Mouse (Mus musculus): ENCODE measurements around the gene Inip. TPM values are rescaled to one million over a fixed set of nuclear protein-coding genes. Genes with fewer than 3 reads are reported as not detected.
A peak's percentile ranks its signal among the peaks of the same experiment; 100 is the strongest.

The Inip gene
- polyA plus RNA-seq, 1 experiment from 2014 or later = 43.6 TPM

- ATAC-seq (ENCODE audit: insufficient number of reproducible peaks, low FRiP score, low TSS enrichment, low read depth) = no peak
- H3K9ac ChIP-seq = no peak overlapping the region
- H3K36me3 ChIP-seq = no peaks in the 10 kb centered on the region
- no peak overlapping the region for H3K4me2 ChIP-seq
- no peaks in the 10 kb centered on the region for H3K9me3 ChIP-seq
- no peak overlapping the region for H3K4me3 ChIP-seq
- peaks cover 3% of the 10 kb centered on the region; the same call in 1 of the 2 replicates for H3K4me1 ChIP-seq
- H3K27me3 ChIP-seq = no peaks in the 10 kb centered on the region
- H3K27ac ChIP-seq = no peak overlapping the region
Observed at GRCm38 (mm10) chr4:59789015-59789414, 12.4 kb downstream of the Inip start.

GRCm38 (mm10) chr4:59787126-59787525 lies 14.3 kb downstream of the Inip start:
- H3K9ac ChIP-seq = no peak overlapping the region
- WGBS = 57% methylated on average over 6 of the region's 6 CpGs
- peaks cover 9% of the 10 kb centered on the region for H3K4me1 ChIP-seq
- H3K27me3 ChIP-seq = no peaks in the 10 kb centered on the region
- no peak overlapping the region for H3K4me2 ChIP-seq
- H3K9me3 ChIP-seq = no peaks in the 10 kb centered on the region
- H3K4me3 ChIP-seq = no peak overlapping the region
- no peak overlapping the region for H3K27ac ChIP-seq
- ATAC-seq (ENCODE audit: insufficient number of reproducible peaks, low FRiP score, low TSS enrichment, low read depth) = no peak
- H3K36me3 ChIP-seq = no peaks in the 10 kb centered on the region

GRCm38 (mm10) chr4:59786661-59787060 lies 14.7 kb downstream of the Inip start:
- no peak for ATAC-seq (ENCODE audit: insufficient number of reproducible peaks, low FRiP score, low TSS enrichment, low read depth)
- Histone ChIP-seq H3K9me3 (no peaks in the 10 kb centered on the region), H3K4me3 (no peak overlapping the region), H3K9ac (no peak overlapping the region), H3K4me1 (peaks cover 11% of the 10 kb centered on the region), H3K4me2 (no peak overlapping the region), H3K36me3 (no peaks in the 10 kb centered on the region), H3K27ac (no peak overlapping the region), H3K27me3 (no peaks in the 10 kb centered on the region)
- whole genome bisulfite sequencing = under 1% methylated on average over 7 of the region's 7 CpGs

- Histone ChIP-seq H3K4me3 (no peak overlapping the region), H3K27ac (no peak overlapping the region), H3K4me2 (no peak overlapping the region), H3K27me3 (no peaks in the 10 kb centered on the region), H3K36me3 (no peaks in the 10 kb centered on the region), H3K4me1 (peaks cover 14% of the 10 kb centered on the region), H3K9ac (no peak overlapping the region), H3K9me3 (no peaks in the 10 kb centered on the region)
- 29% methylated on average over 2 of the region's 2 CpGs for WGBS
- ATAC-seq (ENCODE audit: insufficient number of reproducible peaks, low FRiP score, low TSS enrichment, low read depth) = no peak
Observed at GRCm38 (mm10) chr4:59785412-59785811, 16.0 kb downstream of the Inip start.

GRCm38 (mm10) chr4:59783685-59784279 lies 17.6 kb downstream of the Inip start:
- no peaks in the 10 kb centered on the region for H3K27me3 ChIP-seq
- H3K9me3 ChIP-seq = no peaks in the 10 kb centered on the region
- ATAC-seq (ENCODE audit: insufficient number of reproducible peaks, low FRiP score, low TSS enrichment, low read depth) = peak; percentile 95
- H3K27ac ChIP-seq = peak overlapping the region; percentile 64; the same call in 1 of the 2 replicates
- H3K4me3 ChIP-seq = peak overlapping the region; percentile 87
- peak overlapping the region; percentile 65 for H3K9ac ChIP-seq
- peak overlapping the region; percentile 72 for H3K4me2 ChIP-seq
- WGBS = under 1% methylated on average over 35 of the region's 36 CpGs
- H3K36me3 ChIP-seq = 0 out of 2 replicates have a peak, but pooled peaks cover 3% of the 10 kb centered on the region
- peaks cover 14% of the 10 kb centered on the region for H3K4me1 ChIP-seq

- peak overlapping the region; percentile 64; the same call in 1 of the 2 replicates for H3K27ac ChIP-seq
- no peaks in the 10 kb centered on the region for H3K9me3 ChIP-seq
- ATAC-seq (ENCODE audit: insufficient number of reproducible peaks, low FRiP score, low TSS enrichment, low read depth) = peak; percentile 45; the same call in 1 of the 2 replicates
- H3K9ac ChIP-seq = peak overlapping the region; percentile 65
- peaks cover 3% of the 10 kb centered on the region; the same call in 1 of the 2 replicates for H3K36me3 ChIP-seq
- H3K4me1 ChIP-seq = peaks cover 14% of the 10 kb centered on the region
- WGBS = 1% methylated on average over 47 of the region's 47 CpGs
- H3K27me3 ChIP-seq = no peaks in the 10 kb centered on the region
- peak overlapping the region; percentile 87 for H3K4me3 ChIP-seq
- peak overlapping the region; percentile 72 for H3K4me2 ChIP-seq
Observed at GRCm38 (mm10) chr4:59782853-59783684, 18.3 kb downstream of the Inip start.

GRCm38 (mm10) chr4:59780568-59780967 lies 20.8 kb downstream of the Inip start:
- H3K27ac ChIP-seq = no peak overlapping the region
- no peak overlapping the region for H3K9ac ChIP-seq
- no peaks in the 10 kb centered on the region for H3K27me3 ChIP-seq
- H3K4me1 ChIP-seq = peaks cover 11% of the 10 kb centered on the region
- H3K36me3 ChIP-seq = peaks cover 3% of the 10 kb centered on the region; the same call in 1 of the 2 replicates
- H3K9me3 ChIP-seq = no peaks in the 10 kb centered on the region
- no peak overlapping the region for H3K4me3 ChIP-seq
- no peak for ATAC-seq (ENCODE audit: insufficient number of reproducible peaks, low FRiP score, low TSS enrichment, low read depth)
- no peak overlapping the region for H3K4me2 ChIP-seq
- WGBS = 29% methylated on average over 1 of the region's 1 CpGs

GRCm38 (mm10) chr4:59777828-59778227 lies 23.6 kb downstream of the Inip start:
- Histone ChIP-seq H3K4me2 (no peak overlapping the region), H3K4me1 (peaks cover 9% of the 10 kb centered on the region), H3K27ac (no peak overlapping the region), H3K9ac (no peak overlapping the region), H3K27me3 (no peaks in the 10 kb centered on the region), H3K4me3 (no peak overlapping the region), H3K9me3 (no peaks in the 10 kb centered on the region), H3K36me3 (peaks cover 19% of the 10 kb centered on the region)
- 83% methylated on average over 3 of the region's 3 CpGs for WGBS
- no peak for ATAC-seq (ENCODE audit: insufficient number of reproducible peaks, low FRiP score, low TSS enrichment, low read depth)

- H3K4me2 ChIP-seq = no peak overlapping the region
- no peak for ATAC-seq (ENCODE audit: insufficient number of reproducible peaks, low FRiP score, low TSS enrichment, low read depth)
- H3K4me3 ChIP-seq = no peak overlapping the region
- no peak overlapping the region for H3K9ac ChIP-seq
- no peaks in the 10 kb centered on the region for H3K4me1 ChIP-seq
- H3K36me3 ChIP-seq = peaks cover 39% of the 10 kb centered on the region
- no peaks in the 10 kb centered on the region for H3K9me3 ChIP-seq
- H3K27ac ChIP-seq = no peak overlapping the region
- 85% methylated on average over 17 of the region's 17 CpGs for WGBS
- H3K27me3 ChIP-seq = no peaks in the 10 kb centered on the region
Observed at GRCm38 (mm10) chr4:59772171-59772879, 29.1 kb downstream of the Inip start.

- Histone ChIP-seq H3K27ac (no peak overlapping the region), H3K9ac (no peak overlapping the region), H3K4me3 (no peak overlapping the region), H3K4me1 (peaks cover 8% of the 10 kb centered on the region; the same call in 1 of the 2 replicates), H3K27me3 (no peaks in the 10 kb centered on the region), H3K9me3 (no peaks in the 10 kb centered on the region), H3K36me3 (peaks cover 23% of the 10 kb centered on the region), H3K4me2 (no peak overlapping the region)
- 88% methylated on average over 2 of the region's 2 CpGs for WGBS
- ATAC-seq (ENCODE audit: insufficient number of reproducible peaks, low FRiP score, low TSS enrichment, low read depth) = no peak
Observed at GRCm38 (mm10) chr4:59767717-59768116, 33.7 kb downstream of the Inip start.

- ATAC-seq (ENCODE audit: insufficient number of reproducible peaks, low FRiP score, low TSS enrichment, low read depth) = 0 out of 2 replicates have a peak, but pooled peaks have one; percentile 52
- H3K36me3 ChIP-seq = peaks cover 7% of the 10 kb centered on the region
- H3K4me3 ChIP-seq = no peak overlapping the region
- no peak overlapping the region for H3K4me2 ChIP-seq
- no peaks in the 10 kb centered on the region for H3K9me3 ChIP-seq
- WGBS = 19% methylated on average over 7 of the region's 7 CpGs
- H3K4me1 ChIP-seq = peaks cover 11% of the 10 kb centered on the region
- no peak overlapping the region for H3K9ac ChIP-seq
- peak overlapping the region; percentile 38; the same call in 1 of the 2 replicates for H3K27ac ChIP-seq
- H3K27me3 ChIP-seq = no peaks in the 10 kb centered on the region
Observed at GRCm38 (mm10) chr4:59765385-59766005, 35.9 kb downstream of the Inip start.

Measured in limb, embryonic 15.5 days (tissue).